28 mouse cellular contexts compared by ENCODE assay signal in the genomic region with DNA sequence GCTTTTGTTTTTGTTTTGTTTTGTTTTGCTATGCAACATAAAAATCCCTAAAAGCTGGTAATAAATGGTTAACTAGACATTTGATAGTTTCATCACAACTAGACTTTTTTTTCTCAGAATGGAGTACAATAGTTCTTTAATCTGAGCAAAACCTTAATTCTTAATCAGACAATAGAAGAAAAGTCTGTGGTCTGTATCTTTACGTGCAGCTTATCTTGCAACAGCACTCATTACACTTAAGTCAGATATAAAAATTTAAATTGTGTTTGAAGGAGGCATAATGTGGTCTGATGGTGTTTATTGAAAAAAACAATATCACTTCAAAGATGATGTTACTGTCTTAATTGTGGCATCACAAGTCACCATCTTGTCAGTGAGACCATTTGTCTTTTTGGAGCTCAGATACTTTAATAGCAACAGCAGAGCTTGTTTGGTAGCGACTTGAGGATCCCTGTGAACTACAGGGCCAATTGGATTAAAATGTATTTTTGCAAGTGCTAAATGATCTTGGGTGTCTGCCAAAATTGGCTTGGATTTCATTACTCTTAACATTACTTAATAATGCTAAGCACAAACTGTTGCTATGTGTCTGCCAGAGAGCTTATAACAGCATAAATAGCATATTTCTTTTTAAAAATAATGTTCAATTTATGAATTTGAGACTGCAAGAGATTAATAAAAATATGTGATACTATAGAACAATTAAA. TPM values are rescaled to one million over a fixed set of nuclear protein-coding genes. Genes with fewer than 3 reads are reported as not detected.
"Had no signal": no experiment of that assay in that cellular context is flagged by ENCODE, and none has a peak within 500 bp of the region (broad histone marks: within the 10 kb centered on the region; RNA-seq: fewer than 3 reads in every experiment).

No protein-coding gene starts in this region.

- H3K27ac ChIP-seq: kidney, embryonic 15.5 days; limb, embryonic 10.5 days; limb, embryonic 13.5 days; liver, embryonic 12.5 days; liver, embryonic 15.5 days; macrophage; midbrain, embryonic 10.5 days; midbrain, embryonic 13.5 days; stomach, embryonic 15.5 days had no signal

- H3K4me2 ChIP-seq: kidney, embryonic 15.5 days; limb, embryonic 13.5 days; liver, embryonic 12.5 days; liver, embryonic 15.5 days; midbrain, embryonic 13.5 days; stomach, embryonic 15.5 days had no signal

- H3K4me1 ChIP-seq: kidney, embryonic 15.5 days; limb, embryonic 10.5 days; limb, embryonic 13.5 days; liver, embryonic 12.5 days; liver, embryonic 15.5 days; midbrain, embryonic 10.5 days; midbrain, embryonic 13.5 days; stomach, embryonic 15.5 days had no signal

- H3K9ac ChIP-seq: kidney, embryonic 15.5 days; limb, embryonic 13.5 days; liver, embryonic 12.5 days; liver, embryonic 15.5 days; midbrain, embryonic 13.5 days; stomach, embryonic 15.5 days had no signal

- H3K4me3 ChIP-seq: kidney, embryonic 15.5 days; limb, embryonic 10.5 days; limb, embryonic 13.5 days; liver, embryonic 12.5 days; liver, embryonic 15.5 days; midbrain, embryonic 10.5 days; midbrain, embryonic 13.5 days; stomach, embryonic 15.5 days had no signal

- H3K36me3 ChIP-seq: kidney, embryonic 15.5 days; limb, embryonic 10.5 days; limb, embryonic 13.5 days; liver, embryonic 12.5 days; liver, embryonic 15.5 days; midbrain, embryonic 10.5 days; midbrain, embryonic 13.5 days; stomach, embryonic 15.5 days had no signal

- H3K9me3 ChIP-seq: kidney, embryonic 15.5 days; limb, embryonic 10.5 days; limb, embryonic 13.5 days; liver, embryonic 12.5 days; liver, embryonic 15.5 days; midbrain, embryonic 10.5 days; midbrain, embryonic 13.5 days; stomach, embryonic 15.5 days had no signal

- DNase-seq: kidney, adult 2 months; kidney, postnatal 10 days; kidney, postnatal 36 days; liver; lung, adult 2 months; right cerebral cortex, postnatal 14 days; right cerebral cortex, postnatal 4 days; spleen, adult 18-20 months; thymus, postnatal 25 days had no signal

- ATAC-seq: liver, embryonic 12.5 days; lung, postnatal 0 days; midbrain, embryonic 13.5 days had no signal

- H3K27me3 ChIP-seq: kidney, embryonic 15.5 days; limb, embryonic 13.5 days; liver, embryonic 12.5 days; liver, embryonic 15.5 days; midbrain, embryonic 13.5 days; stomach, embryonic 15.5 days had no signal

RNA-seq across cellular contexts. Expression of a gene that starts 11.3 kb away (rescaled TPM):
- total RNA-seq: layer of hippocampus, adult 8-10 months; layer of hippocampus, postnatal 14 days; left cerebral cortex, adult 18-20 months; left cerebral cortex, postnatal 25 days; megakaryocyte, adult 5-6 weeks; midbrain, postnatal 0 days had no signal
- polyA plus RNA-seq: kidney, adult 2 months; kidney, embryonic 15.5 days; limb, embryonic 10.5 days; limb, embryonic 13.5 days; liver, embryonic 12.5 days; liver, embryonic 15.5 days; lung, adult 2 months; lung, postnatal 0 days; macrophage; midbrain, embryonic 10.5 days; midbrain, embryonic 13.5 days; midbrain, postnatal 0 days; neural tube, embryonic 11.5 days; neural tube, embryonic 14.5 days; stomach, embryonic 15.5 days; thymus, postnatal 0 days had no signal

RNA-seq across cellular contexts. Expression of a gene that starts 11.6 kb away (rescaled TPM):
- total RNA-seq: megakaryocyte, adult 5-6 weeks had no signal
- polyA plus RNA-seq: macrophage had no signal
